16 mouse cellular contexts compared by ENCODE assay signal in the genomic region with DNA sequence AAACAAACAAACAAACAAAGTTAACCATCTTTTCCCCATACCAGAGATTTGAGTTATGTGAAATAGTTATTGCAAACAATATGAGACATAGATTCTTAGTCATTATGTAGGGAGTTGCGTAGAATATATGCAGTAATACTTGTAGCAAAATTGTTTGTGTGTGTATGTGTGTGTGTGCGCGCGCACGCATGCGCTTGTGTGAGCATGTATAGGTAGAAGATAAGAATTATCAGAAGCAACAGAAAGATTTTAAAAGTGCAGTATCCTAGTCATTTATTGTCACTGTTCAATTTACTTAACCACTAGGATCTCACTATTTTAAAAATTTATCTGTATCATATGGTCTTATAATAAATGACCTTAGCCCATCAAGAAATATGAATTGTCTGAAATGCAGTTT.
"Had no signal": no experiment of that assay in that cellular context is flagged by ENCODE, and none has a peak within 500 bp of the region (broad histone marks: within the 10 kb centered on the region; RNA-seq: fewer than 3 reads in every experiment).

No protein-coding gene starts in this region.

- H3K27ac ChIP-seq: neural tube, embryonic 12.5 days; neural tube, embryonic 13.5 days; neural tube, embryonic 15.5 days; stomach, embryonic 15.5 days; stomach, postnatal 0 days had no signal

- H3K27me3 ChIP-seq: neural tube, embryonic 12.5 days; neural tube, embryonic 13.5 days; neural tube, embryonic 15.5 days; stomach, embryonic 15.5 days had no signal

- H3K9ac ChIP-seq: neural tube, embryonic 12.5 days; neural tube, embryonic 13.5 days; neural tube, embryonic 15.5 days; stomach, embryonic 15.5 days had no signal

- H3K36me3 ChIP-seq: neural tube, embryonic 12.5 days; neural tube, embryonic 13.5 days; neural tube, embryonic 15.5 days; stomach, embryonic 15.5 days had no signal

- H3K9me3 ChIP-seq: neural tube, embryonic 12.5 days; neural tube, embryonic 13.5 days; neural tube, embryonic 15.5 days; stomach, embryonic 15.5 days had no signal

- DNase-seq: retina, postnatal 1 day; right cerebral cortex, adult 18-20 months; right cerebral cortex, postnatal 14 days; right cerebral cortex, postnatal 25 days; right cerebral cortex, postnatal 4 days; spleen, adult 18-20 months; thymus, adult 18-20 months; thymus, adult 2 months; thymus, postnatal 14 days; thymus, postnatal 36 days; thymus, postnatal 4 days had no signal

- H3K4me3 ChIP-seq: neural tube, embryonic 12.5 days; neural tube, embryonic 13.5 days; neural tube, embryonic 15.5 days; stomach, embryonic 15.5 days had no signal
